Mouse (Mus musculus): ENCODE data around the gene Tsr3. TPM values are rescaled to one million over a fixed set of nuclear protein-coding genes. Genes with fewer than 3 reads are reported as not detected.
A peak's percentile ranks its signal among the peaks of the same experiment; 100 is the strongest.

Gene Tsr3
- polyA plus RNA-seq, 1 experiment, result 40.8 TPM

DNA sequence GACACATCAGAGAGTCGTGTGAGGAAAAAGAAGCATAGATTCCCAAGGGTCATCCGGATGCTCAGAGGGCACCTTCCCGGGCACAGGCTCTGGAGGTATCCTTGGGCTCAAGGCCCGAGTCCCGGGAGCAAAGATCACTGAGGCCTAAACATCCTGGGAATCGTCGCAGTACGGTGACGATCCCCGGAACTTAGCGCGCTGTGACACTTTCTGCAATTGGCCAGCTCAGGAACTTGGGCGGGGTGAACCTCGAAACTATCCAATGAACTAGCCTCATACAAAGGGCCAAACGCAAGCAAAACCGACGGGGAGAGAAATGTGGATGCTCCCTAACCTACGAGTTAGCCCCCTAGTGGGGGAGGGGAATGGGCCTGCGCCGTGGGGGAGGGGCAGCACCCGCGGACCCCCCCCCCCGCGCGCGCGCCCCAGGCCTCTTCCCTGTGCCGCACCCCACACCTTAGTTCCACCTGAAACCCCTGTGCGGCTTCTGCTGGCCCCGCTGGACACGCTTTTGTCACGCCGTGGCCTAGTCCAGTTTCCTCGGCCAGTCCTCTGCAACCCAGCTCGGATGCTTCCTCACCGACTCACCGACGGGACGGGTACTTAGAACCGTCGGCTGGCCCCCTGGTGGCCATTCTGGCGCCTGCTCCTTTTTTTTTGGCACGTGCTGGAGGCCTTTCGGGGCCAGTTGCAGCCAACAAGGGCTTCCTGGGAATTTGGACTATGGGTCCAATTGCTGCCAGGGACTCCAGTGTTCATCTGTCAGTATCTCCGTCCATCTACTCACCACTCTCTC lies 33.9 kb downstream of the Tsr3 start:
- DNase-seq (ENCODE audit: low read depth), result peak; percentile 99
- TF ChIP-seq POLR2A (IDR thresholded peaks at IDR 0.05; ENCODE audit: borderline replicate concordance, extremely low read depth, insufficient read depth, insufficient read length, poor library complexity, severe bottlenecking) (peak; percentile 36; the same call in 1 of the 2 replicates), CTCF (IDR thresholded peaks at IDR 0.05; ENCODE audit: borderline replicate concordance, extremely low read depth, insufficient read depth, insufficient read length) (peak; percentile 91)

DNA sequence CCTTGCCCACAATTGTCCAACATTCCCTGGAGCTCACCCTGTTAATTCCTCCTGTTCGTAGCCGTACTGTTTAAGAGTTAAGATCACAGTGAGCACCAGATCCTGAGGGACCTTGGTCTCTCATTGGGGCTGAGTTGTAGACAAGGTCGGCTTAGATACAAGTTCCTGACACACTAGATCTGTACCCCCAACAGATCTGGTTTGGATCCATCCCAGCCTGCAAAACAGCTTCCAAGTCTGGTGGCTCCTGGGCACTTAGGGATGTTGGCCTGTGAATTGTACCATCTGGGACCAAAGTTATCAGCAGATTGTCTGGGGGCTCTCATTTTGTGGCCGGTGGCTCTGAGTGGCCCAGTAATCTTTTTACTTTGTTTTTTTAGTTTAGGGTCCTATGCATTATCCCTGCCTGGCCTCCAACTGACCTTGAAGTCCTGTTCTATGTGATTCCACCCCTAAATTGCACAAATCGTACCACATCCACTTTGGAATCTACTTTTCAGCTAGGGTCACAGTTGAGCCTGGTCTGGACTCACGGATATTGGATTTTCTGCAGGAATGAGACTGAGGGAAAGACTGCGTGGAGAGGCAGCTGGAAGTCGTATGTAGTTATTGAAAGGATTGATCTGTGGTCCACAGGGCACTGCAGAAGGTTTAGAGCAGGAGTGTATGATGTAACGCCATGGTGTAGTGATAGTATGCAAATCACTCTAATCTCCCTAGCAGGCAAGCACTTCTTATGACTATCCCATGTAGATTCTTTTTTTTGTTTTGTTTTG lies 34.8 kb downstream of the Tsr3 start, which contains the start of gene Ube2i:
Gene Ube2i (minus strand): TSS at position 52 of the 776 bp plus-strand sequence.
- no peak for DNase-seq (ENCODE audit: low read depth)
- no peak for TF ChIP-seq POLR2A (IDR thresholded peaks at IDR 0.05; ENCODE audit: borderline replicate concordance, extremely low read depth, insufficient read depth, insufficient read length, poor library complexity, severe bottlenecking)
- no peak for TF ChIP-seq CTCF (IDR thresholded peaks at IDR 0.05; ENCODE audit: borderline replicate concordance, extremely low read depth, insufficient read depth, insufficient read length)

DNA sequence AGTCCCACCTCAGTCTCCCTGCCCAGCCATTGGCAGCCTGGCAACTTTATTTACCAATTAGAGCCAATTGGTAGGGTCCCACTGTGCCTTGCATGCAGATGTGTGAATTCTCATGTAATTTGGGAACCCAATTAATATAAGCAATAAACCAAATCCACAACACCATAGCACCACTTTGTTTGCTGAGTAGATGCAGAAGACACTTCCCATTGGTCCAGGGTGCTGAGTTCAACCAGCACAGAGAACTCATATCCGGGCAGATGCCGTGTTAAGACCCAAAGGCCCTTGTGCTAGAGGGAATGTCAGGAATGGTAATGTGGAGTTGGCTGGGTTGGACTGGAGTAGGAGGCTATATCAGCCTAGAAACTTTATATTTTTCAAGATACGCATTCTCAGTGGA lies 35.9 kb downstream of the Tsr3 start:
- DNase-seq (ENCODE audit: low read depth), result no peak
- TF ChIP-seq POLR2A (IDR thresholded peaks at IDR 0.05; ENCODE audit: borderline replicate concordance, extremely low read depth, insufficient read depth, insufficient read length, poor library complexity, severe bottlenecking) (no peak), CTCF (IDR thresholded peaks at IDR 0.05; ENCODE audit: borderline replicate concordance, extremely low read depth, insufficient read depth, insufficient read length) (no peak)

DNA sequence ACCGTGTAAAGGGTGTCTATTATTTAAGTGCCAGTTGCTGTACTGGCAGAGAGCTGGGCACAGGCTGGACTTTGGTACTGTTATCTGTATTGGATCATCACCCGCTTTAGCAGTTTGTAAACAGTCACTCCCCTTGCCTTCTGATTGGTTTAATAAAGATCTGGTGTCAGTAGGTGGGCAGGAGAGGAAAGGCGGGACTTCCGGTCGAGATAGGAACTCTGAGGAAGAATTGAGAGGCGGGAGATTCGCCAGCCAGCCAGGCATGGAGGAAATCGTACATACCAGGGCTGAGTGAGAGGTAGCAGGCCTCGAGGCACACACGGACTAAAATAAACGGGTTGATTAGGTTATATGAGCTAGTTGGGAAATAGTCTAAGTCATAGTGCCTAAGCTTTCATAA lies 42.2 kb downstream of the Tsr3 start:
- TF ChIP-seq POLR2A (IDR thresholded peaks at IDR 0.05; ENCODE audit: borderline replicate concordance, extremely low read depth, insufficient read depth, insufficient read length, poor library complexity, severe bottlenecking) (no peak), CTCF (IDR thresholded peaks at IDR 0.05; ENCODE audit: borderline replicate concordance, extremely low read depth, insufficient read depth, insufficient read length) (no peak)
- DNase-seq (ENCODE audit: low read depth), result peak; percentile 30

DNA sequence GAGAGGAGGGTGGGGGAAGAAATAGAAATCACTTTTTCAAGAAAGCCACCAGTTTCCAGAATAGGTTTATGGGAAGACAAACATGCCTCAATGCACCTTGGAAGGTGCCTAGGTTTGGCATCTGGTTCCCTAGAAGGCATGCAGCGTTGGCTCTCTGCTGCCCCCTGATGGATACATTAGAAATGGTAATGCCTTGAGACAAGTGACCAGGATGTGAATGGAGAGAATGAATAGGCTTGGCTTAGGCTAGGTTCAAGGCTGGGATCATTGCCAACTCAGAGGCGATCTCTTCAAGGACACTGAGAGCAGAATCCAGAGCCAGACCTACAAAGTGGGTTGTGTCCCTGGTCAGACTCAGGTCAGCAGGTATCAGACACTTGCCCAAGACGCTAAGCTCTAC lies 45.1 kb downstream of the Tsr3 start:
- TF ChIP-seq POLR2A (IDR thresholded peaks at IDR 0.05; ENCODE audit: borderline replicate concordance, extremely low read depth, insufficient read depth, insufficient read length, poor library complexity, severe bottlenecking) (no peak), CTCF (IDR thresholded peaks at IDR 0.05; ENCODE audit: borderline replicate concordance, extremely low read depth, insufficient read depth, insufficient read length) (peak; percentile 86)
- DNase-seq (ENCODE audit: low read depth), result peak; percentile 78

DNA sequence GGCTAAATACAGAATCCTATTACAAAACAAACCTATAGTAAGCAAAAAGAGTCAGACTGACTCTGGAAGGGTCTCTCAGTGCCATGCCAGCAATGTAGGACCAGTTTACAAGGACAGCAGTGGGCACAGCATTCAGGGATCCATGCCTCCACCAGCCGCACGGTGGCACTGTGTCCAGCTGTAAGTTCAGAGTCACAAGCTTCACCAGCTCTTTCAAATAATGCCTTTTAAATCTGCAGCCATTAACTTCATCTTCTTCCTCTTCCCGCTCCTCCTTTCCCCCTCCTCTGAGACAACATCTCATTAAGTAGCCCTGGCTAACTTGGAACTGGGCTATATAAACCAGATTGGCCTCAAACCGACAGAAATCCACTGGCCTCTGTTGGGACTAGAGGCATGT lies 48.9 kb downstream of the Tsr3 start:
- peak; percentile 68 for DNase-seq (ENCODE audit: low read depth)
- TF ChIP-seq CTCF (IDR thresholded peaks at IDR 0.05; ENCODE audit: borderline replicate concordance, extremely low read depth, insufficient read depth, insufficient read length), result peak; percentile 80
- TF ChIP-seq POLR2A (IDR thresholded peaks at IDR 0.05; ENCODE audit: borderline replicate concordance, extremely low read depth, insufficient read depth, insufficient read length, poor library complexity, severe bottlenecking), result no peak

DNA sequence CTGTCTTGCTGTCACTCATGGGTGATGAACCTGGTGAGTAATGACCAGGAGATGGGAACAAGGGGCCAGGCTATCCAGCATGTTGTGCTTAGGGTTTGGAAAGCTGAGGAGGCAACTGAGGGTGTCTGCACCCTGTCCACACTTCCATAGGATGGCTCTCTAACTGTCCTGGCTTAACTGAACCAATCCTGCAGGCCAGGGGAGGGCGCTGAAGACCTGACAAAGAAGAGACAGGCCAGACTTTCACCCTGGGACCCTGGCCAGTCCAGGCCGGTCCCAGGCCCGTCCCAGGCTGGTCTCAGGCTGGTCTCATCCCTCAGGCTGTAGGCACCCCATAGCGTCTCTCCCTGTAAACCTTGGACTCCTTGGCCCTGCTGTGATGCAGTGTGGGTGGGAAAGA lies 50.4 kb downstream of the Tsr3 start:
- TF ChIP-seq CTCF (IDR thresholded peaks at IDR 0.05; ENCODE audit: borderline replicate concordance, extremely low read depth, insufficient read depth, insufficient read length), result no peak
- no peak for TF ChIP-seq POLR2A (IDR thresholded peaks at IDR 0.05; ENCODE audit: borderline replicate concordance, extremely low read depth, insufficient read depth, insufficient read length, poor library complexity, severe bottlenecking)
- DNase-seq (ENCODE audit: low read depth), result no peak

Other genes starting within 250 kb of the Tsr3 start
- 31.4 and 31.9 TPM in 2 replicates for gene Cramp1l, start 224.4 kb upstream of the Tsr3 start, polyA plus RNA-seq (2012; rRNA removed)
- gene Ift140, start 224.1 kb upstream of the Tsr3 start, polyA plus RNA-seq (2012; rRNA removed), result 22.9 and 23.9 TPM in 2 replicates
- gene Tmem204, start 156.6 kb upstream of the Tsr3 start, polyA plus RNA-seq (2012; rRNA removed), result 9.6 and 10.5 TPM in 2 replicates
- gene Telo2, start 124.2 kb upstream of the Tsr3 start, polyA plus RNA-seq (2012; rRNA removed), result 40.9 and 41.6 TPM in 2 replicates
- gene Ptx4, start 119.4 kb upstream of the Tsr3 start, polyA plus RNA-seq (2012; rRNA removed), result 0.07 TPM in 1 of 2 replicates, not detected in the other
- 41.4 and 45.7 TPM in 2 replicates for gene Clcn7, start 106.8 kb upstream of the Tsr3 start, polyA plus RNA-seq (2012; rRNA removed)
- gene Ccdc154, start 77.7 kb upstream of the Tsr3 start, polyA plus RNA-seq (2012; rRNA removed), result not detected in 2 replicates
- gene Gm38655, start 64.7 kb upstream of the Tsr3 start, polyA plus RNA-seq (2012; rRNA removed), result not detected in 2 replicates
- gene BC003965, start 55.6 kb upstream of the Tsr3 start, polyA plus RNA-seq (2012; rRNA removed), result 22.3 and 29.5 TPM in 2 replicates
- 22.3 and 24.1 TPM in 2 replicates for gene Unkl, start 51.8 kb upstream of the Tsr3 start, polyA plus RNA-seq (2012; rRNA removed)
- gene Gnptg, start within 50 bp of the Tsr3 start, polyA plus RNA-seq (2012; rRNA removed), result 75.1 and 108 TPM in 2 replicates
- gene Baiap3, start 16.2 kb downstream of the Tsr3 start, polyA plus RNA-seq (2012; rRNA removed), result 15.6 and 16.6 TPM in 2 replicates
- gene Ube2i, start 34.5 kb downstream of the Tsr3 start, polyA plus RNA-seq (2012; rRNA removed), result 481 and 573 TPM in 2 replicates
- gene Prss34, start 58.2 kb downstream of the Tsr3 start, polyA plus RNA-seq (2012; rRNA removed), result 0.08 and 0.19 TPM in 2 replicates
- not detected in 2 replicates for gene Prss28, start 68.5 kb downstream of the Tsr3 start, polyA plus RNA-seq (2012; rRNA removed)
- not detected in 2 replicates for gene Prss29, start 78.5 kb downstream of the Tsr3 start, polyA plus RNA-seq (2012; rRNA removed)
- gene Tpsab1, start 105.4 kb downstream of the Tsr3 start, polyA plus RNA-seq (2012; rRNA removed), result 0.06 TPM in 1 of 2 replicates, not detected in the other
- gene Tpsb2, start 126.1 kb downstream of the Tsr3 start, polyA plus RNA-seq (2012; rRNA removed), result 0.62 and 2.5 TPM in 2 replicates
- 0.45 and 0.72 TPM in 2 replicates for gene Tpsg1, start 129.1 kb downstream of the Tsr3 start, polyA plus RNA-seq (2012; rRNA removed)
- gene Cacna1h, start 193.6 kb downstream of the Tsr3 start, polyA plus RNA-seq (2012; rRNA removed), result 90.4 and 118 TPM in 2 replicates
- gene Tekt4, start 214.4 kb downstream of the Tsr3 start, polyA plus RNA-seq (2012; rRNA removed), result 1.1 and 1.4 TPM in 2 replicates

Data from brain, embryonic 14.5 days (tissue).